Mouse (Mus musculus) splenic B cell, adult 2 months (primary cell): ENCODE measurements around the gene Gpcpd1.

Source experiments
- DNase-seq: peaks from one replicate; pipeline ENCODE4 v3.0.0-alpha.2; 2011; ENCODE audit warnings: low read depth, low spot score
- H3K27me3 ChIP-seq: 2 replicates; pipeline ENCODE4 v1.6.1; 2012; ENCODE audit warnings: mild to moderate bottlenecking, low read length, moderate library complexity, mixed read lengths; ENCODE audit not compliant: control insufficient read depth, poor library complexity, insufficient read depth, severe bottlenecking
- H3K36me3 ChIP-seq: 2 replicates; pipeline ENCODE4 v1.6.1; 2012; ENCODE audit warnings: mild to moderate bottlenecking, low read length, moderate library complexity, mixed read lengths; ENCODE audit not compliant: control insufficient read depth, poor library complexity, insufficient read depth, severe bottlenecking

Gene Gpcpd1

GRCm38 (mm10) chr2:132498344-132498743, 89.2 kb downstream of the Gpcpd1 start:
- Histone ChIP-seq H3K36me3 (no peaks in the 10 kb centered on the region), H3K27me3 (no peaks in the 10 kb centered on the region; the same call in 1 of the 2 replicates)
- DNase-seq: no peak

GRCm38 (mm10) chr2:132497412-132498135, 90.0 kb downstream of the Gpcpd1 start:
- no peaks in the 10 kb centered on the region for H3K36me3 ChIP-seq
- H3K27me3 ChIP-seq: no peaks in the 10 kb centered on the region; the same call in 1 of the 2 replicates
- DNase-seq: peak; percentile 49

GRCm38 (mm10) chr2:132493184-132493583, 94.3 kb downstream of the Gpcpd1 start:
- no peak for DNase-seq
- H3K36me3 ChIP-seq: no peaks in the 10 kb centered on the region
- H3K27me3 ChIP-seq: no peaks in the 10 kb centered on the region

GRCm38 (mm10) chr2:132485454-132485853, 102.1 kb downstream of the Gpcpd1 start:
- peak; percentile 74 for DNase-seq
- Histone ChIP-seq H3K27me3 (no peaks in the 10 kb centered on the region), H3K36me3 (no peaks in the 10 kb centered on the region)

DNA sequence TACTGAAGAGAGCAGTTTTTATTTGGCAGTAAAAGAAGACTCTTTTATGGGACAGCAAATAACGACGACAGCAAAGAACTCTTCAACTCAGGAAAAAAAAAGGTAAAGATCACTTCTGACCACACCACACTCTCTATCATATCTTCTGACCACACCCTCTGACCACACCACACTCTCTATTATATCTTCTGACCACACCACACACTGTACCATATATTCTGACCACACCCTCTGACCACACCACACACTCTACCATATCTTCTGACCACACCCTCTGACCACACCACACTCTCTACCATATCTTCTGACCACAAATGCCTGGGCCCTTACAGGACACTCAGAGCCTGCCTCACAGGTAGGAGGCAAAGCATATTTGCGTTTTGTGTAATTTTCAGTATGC, 106.0 kb downstream of the Gpcpd1 start:
- no peaks in the 10 kb centered on the region for H3K27me3 ChIP-seq
- H3K36me3 ChIP-seq: no peaks in the 10 kb centered on the region
- DNase-seq: no peak
